ENCODE assay signal across 11 mouse cellular contexts in the genomic region with DNA sequence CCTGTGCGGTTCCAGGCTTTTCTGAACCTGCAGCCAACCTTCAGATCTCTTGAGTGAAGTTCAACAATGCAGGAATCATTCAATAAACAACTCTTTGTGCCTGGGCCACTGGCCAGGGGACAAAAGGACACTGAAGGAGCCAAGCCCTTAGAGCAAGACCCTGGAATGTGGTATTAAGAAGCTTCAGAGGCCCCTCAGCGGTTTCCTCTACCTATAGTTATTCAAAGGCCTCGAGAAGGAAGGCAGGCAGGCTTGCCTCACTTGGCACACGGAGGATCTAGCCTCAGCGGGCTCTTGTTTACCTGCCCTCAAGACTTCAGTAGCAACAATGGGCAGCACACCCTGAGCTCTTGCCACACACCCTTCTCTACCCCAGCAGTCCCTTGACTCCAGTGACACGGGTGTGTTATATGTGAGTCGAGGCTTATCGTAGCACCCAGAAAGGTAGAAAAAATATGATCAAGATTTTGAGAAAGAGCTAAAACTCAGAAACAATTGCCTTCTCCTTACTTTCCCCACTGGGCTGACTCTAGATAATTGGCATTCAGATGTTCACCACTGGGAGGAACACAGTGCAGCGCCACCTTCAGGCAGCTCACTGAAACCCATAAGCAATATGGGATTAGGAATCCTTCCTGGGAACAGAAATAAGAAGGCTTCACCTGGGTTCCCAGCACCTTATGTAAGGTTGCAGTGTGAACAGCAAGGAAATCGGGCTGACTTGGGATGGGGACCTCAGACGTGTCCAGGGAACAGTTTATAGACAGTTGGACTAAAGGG. TPM values are rescaled to one million over a fixed set of nuclear protein-coding genes. Genes with fewer than 3 reads are reported as not detected.
A peak's percentile ranks its signal among the peaks of the same experiment; 100 is the strongest.
DNase-seq lines count a peak whose midpoint lies in the region; ATAC-seq and TF ChIP-seq lines count a peak whose summit lies in the region.
"Had no signal": no experiment of that assay in that cellular context is flagged by ENCODE, and none has a peak within 500 bp of the region (broad histone marks: within the 10 kb centered on the region; RNA-seq: fewer than 3 reads in every experiment).

No protein-coding gene starts in this region.

- no peaks in the 10 kb centered on the region for H3K9me3 ChIP-seq in liver, postnatal 0 days (ENCODE audit: low read length)
- no peaks in the 10 kb centered on the region for H3K9me3 ChIP-seq in stomach, postnatal 0 days (ENCODE audit: control insufficient read depth, low read length)
- H3K9me3 ChIP-seq in heart, embryonic 12.5 days (replicated peaks) = no peaks in the 10 kb centered on the region
- H3K9me3 ChIP-seq: embryonic facial prominence, embryonic 10.5 days had no signal

- peak; percentile 50 for ATAC-seq in frontal cortex, adult (ENCODE audit: low TSS enrichment)
- 0 out of 2 replicates have a peak, but pooled peaks have one; percentile 20 for ATAC-seq in liver, postnatal 0 days
- peak; percentile 71 for ATAC-seq in stomach, postnatal 0 days (ENCODE audit: low FRiP score, low TSS enrichment)
- no peak for ATAC-seq in heart, embryonic 12.5 days (ENCODE audit: insufficient number of reproducible peaks, low FRiP score)

- TF ChIP-seq EP300 in liver, postnatal 0 days (IDR thresholded peaks at IDR 0.05; ENCODE audit: low read depth) = no peak
- TF ChIP-seq EP300 in stomach, postnatal 0 days (optimal IDR thresholded peaks at IDR 0.05) = no peak

- peaks cover 15% of the 10 kb centered on the region; the same call in 1 of the 2 replicates for H3K36me3 ChIP-seq in liver, postnatal 0 days (replicated peaks; ENCODE audit: insufficient read depth, low read length)
- no peaks in the 10 kb centered on the region for H3K36me3 ChIP-seq in stomach, postnatal 0 days (ENCODE audit: control insufficient read depth, insufficient read depth, low read length)
- H3K36me3 ChIP-seq in heart, embryonic 12.5 days = peaks cover 12% of the 10 kb centered on the region
- H3K36me3 ChIP-seq: embryonic facial prominence, embryonic 10.5 days had no signal

- no peak overlapping the region for H3K4me3 ChIP-seq in liver, postnatal 0 days (ENCODE audit: low read depth, low read length)
- no peak overlapping the region for H3K4me3 ChIP-seq in lung, adult 2 months (replicated peaks; ENCODE audit: extremely low read depth, low read depth, low read length)
- no peak overlapping the region for H3K4me3 ChIP-seq in stomach, postnatal 0 days (ENCODE audit: low read depth, low read length)
- no peak overlapping the region for H3K4me3 ChIP-seq in heart, embryonic 12.5 days
- H3K4me3 ChIP-seq: embryonic facial prominence, embryonic 10.5 days had no signal

- TF ChIP-seq POLR2A in lung, adult 2 months (IDR thresholded peaks at IDR 0.05; ENCODE audit: borderline replicate concordance, extremely low read depth, low read depth, low read length) = no peak

- H3K27me3 ChIP-seq in liver, postnatal 0 days (ENCODE audit: insufficient read depth, low read length) = no peaks in the 10 kb centered on the region
- H3K27me3 ChIP-seq in stomach, postnatal 0 days (ENCODE audit: control insufficient read depth, insufficient read depth, low read length) = no peaks in the 10 kb centered on the region
- no peaks in the 10 kb centered on the region for H3K27me3 ChIP-seq in heart, embryonic 12.5 days (replicated peaks)

- H3K4me1 ChIP-seq in liver, postnatal 0 days (ENCODE audit: insufficient read depth) = peaks cover 10% of the 10 kb centered on the region
- H3K4me1 ChIP-seq in lung, adult 2 months (ENCODE audit: control insufficient read depth, insufficient read depth, low read length) = peaks cover 2% of the 10 kb centered on the region; the same call in 1 of the 2 replicates
- no peaks in the 10 kb centered on the region for H3K4me1 ChIP-seq in stomach, postnatal 0 days (replicated peaks; ENCODE audit: control insufficient read depth, insufficient read depth)
- no peaks in the 10 kb centered on the region; the same call in 1 of the 2 replicates for H3K4me1 ChIP-seq in heart, embryonic 12.5 days (replicated peaks)
- H3K4me1 ChIP-seq: embryonic facial prominence, embryonic 10.5 days had no signal

- 66% methylated on average over 11 of the region's 11 CpGs for WGBS in liver, postnatal 0 days (ENCODE audit: insufficient replicate concordance)
- WGBS in lung, adult 2 months = 55% methylated on average over 11 of the region's 11 CpGs
- WGBS in stomach, postnatal 0 days = 60% methylated on average over 11 of the region's 11 CpGs
- WGBS in heart, embryonic 12.5 days = 78% methylated on average over 11 of the region's 11 CpGs

- H3K4me2 ChIP-seq in liver, postnatal 0 days (ENCODE audit: low read depth, low read length) = no peak overlapping the region
- no peak overlapping the region for H3K4me2 ChIP-seq in stomach, postnatal 0 days (replicated peaks; ENCODE audit: low read depth)
- no peak overlapping the region for H3K4me2 ChIP-seq in heart, embryonic 12.5 days
- H3K4me2 ChIP-seq: midbrain, embryonic 11.5 days had no signal

- peak; percentile 63 for TF ChIP-seq CTCF in liver, postnatal 0 days (IDR thresholded peaks at IDR 0.05; ENCODE audit: low read depth)
- TF ChIP-seq CTCF in lung, adult 2 months (IDR thresholded peaks at IDR 0.05; ENCODE audit: insufficient read depth, low read length) = peak; percentile 66
- peak; percentile 69 for TF ChIP-seq CTCF in stomach, postnatal 0 days (IDR thresholded peaks at IDR 0.05; ENCODE audit: low read depth)

- no peak for DNase-seq in frontal cortex, postnatal 10 days (ENCODE audit: low spot score in 2 of 2)
- peak; percentile 36 for DNase-seq in liver, postnatal 0 days
- DNase-seq in liver = no peak
- peak; percentile 58 for DNase-seq in lung, adult 2 months
- DNase-seq in stomach, postnatal 0 days (ENCODE audit: low spot score) = peak; percentile 68
- DNase-seq in right cerebral cortex, postnatal 36 days (ENCODE audit: low spot score in 2 of 2) = no peak
- DNase-seq: heart, postnatal 14 days had no signal

- peak overlapping the region; percentile 60; the same call in 1 of the 2 replicates for H3K27ac ChIP-seq in liver, postnatal 0 days (ENCODE audit: low read depth)
- peak overlapping the region; percentile 83 for H3K27ac ChIP-seq in stomach, postnatal 0 days (replicated peaks)
- H3K27ac ChIP-seq in heart, embryonic 12.5 days (ENCODE audit: poor library complexity, severe bottlenecking) = no peak overlapping the region
- H3K27ac ChIP-seq: embryonic facial prominence, embryonic 10.5 days had no signal

- H3K9ac ChIP-seq in liver, postnatal 0 days (replicated peaks) = no peak overlapping the region
- no peak overlapping the region for H3K9ac ChIP-seq in stomach, postnatal 0 days (ENCODE audit: low read length)
- H3K9ac ChIP-seq in heart, embryonic 12.5 days = no peak overlapping the region

RNA-seq across cellular contexts. Expression of a gene that starts 46.0 kb away (rescaled TPM):
- 18.2 and 23.9 TPM in 2 replicates for polyA plus RNA-seq in liver, postnatal 0 days (2015; fragmentation: Nextera tagmentation; extraction: Ambion mirVana)
- 92.6 and 112 TPM in 2 replicates for polyA plus RNA-seq in lung, adult 2 months (2012; rRNA removed)
- 23.3 and 28.4 TPM in 2 replicates for polyA plus RNA-seq in stomach, postnatal 0 days (2015; fragmentation: Nextera tagmentation; extraction: Ambion mirVana)
- polyA plus RNA-seq in heart, embryonic 12.5 days (2016; fragmentation: Nextera tagmentation; extraction: Ambion mirVana) = 12.3 and 13.3 TPM in 2 replicates

Comparison
In these comparisons a context has a peak if more than half of its experiments do, and no peak if none do; other contexts are left out.
1. DNase-seq: peak in liver, postnatal 0 days (single experiment), lung, adult 2 months (single experiment) and stomach, postnatal 0 days (single experiment); none in frontal cortex, postnatal 10 days (0 of 2), liver (single experiment) and right cerebral cortex, postnatal 36 days (0 of 2).
2. Peak in every context shown above with its lines, with median percentiles within 50 percentile points of each other: CTCF ChIP-seq.